Mouse (Mus musculus): ENCODE measurements around the gene Iqschfp.

DNA sequence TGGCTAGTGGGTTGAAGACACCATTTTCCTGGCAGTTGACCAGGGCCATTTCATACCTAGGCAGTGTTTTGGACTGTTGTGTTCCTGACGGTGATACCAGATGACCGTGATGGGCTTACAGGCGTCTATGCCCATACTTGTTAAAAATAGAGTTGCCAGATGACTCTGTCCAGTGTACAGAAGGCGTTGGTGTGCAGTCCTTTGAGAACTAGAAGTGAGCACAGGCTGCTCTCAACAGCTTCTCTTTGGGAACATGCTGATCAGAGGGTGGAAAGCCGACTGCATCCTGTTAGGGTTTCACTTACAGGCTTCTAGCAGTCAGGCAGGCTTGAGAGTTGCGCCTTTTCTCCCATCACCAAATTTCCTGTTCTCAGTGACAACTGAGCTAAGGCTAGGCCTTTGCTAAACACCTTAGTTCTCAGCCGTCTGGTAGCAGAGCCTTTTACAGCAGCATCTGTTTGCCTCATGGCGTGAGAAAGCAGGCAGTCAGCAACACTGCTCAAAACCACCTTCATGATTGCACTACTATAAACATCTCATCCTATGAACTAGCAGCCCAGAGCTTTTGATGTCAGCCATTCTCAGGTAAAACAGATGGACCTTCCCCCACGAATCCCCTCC, 697.3 kb downstream of the Iqschfp start:
- TF ChIP-seq POLR2A (IDR thresholded peaks at IDR 0.05; ENCODE audit: extremely low read depth, insufficient read depth, low read length) (no peak), CTCF (IDR thresholded peaks at IDR 0.05; ENCODE audit: low read depth, low read length) (no peak)
